Mouse (Mus musculus) kidney, embryonic 15.5 days (tissue): Measurements from ENCODE around the gene Cytl1. TPM values are rescaled to one million over a fixed set of nuclear protein-coding genes. Genes with fewer than 3 reads are reported as not detected.

ENCODE experiments used
- ATAC-seq: fragments of 200-750 bp; cut with Nextera tagmentation; replicated peaks from 2 replicates; pipeline ENCODE4 v1.8.0; 2017; ENCODE audit warnings: moderate TSS enrichment; ENCODE audit not compliant: low FRiP score
- H3K27ac ChIP-seq: fragments of 300-500 bp; sonication (generic); 2 replicates; pipeline ENCODE4 v1.5.1; 2015; ENCODE audit warnings: mild to moderate bottlenecking, inconsistent platforms
- H3K27me3 ChIP-seq: fragments of 300-500 bp; sonication (generic); 2 replicates; pipeline ENCODE4 v1.6.1; 2015; ENCODE audit warnings: inconsistent platforms
- H3K36me3 ChIP-seq: fragments of 300-500 bp; sonication (generic); 2 replicates; pipeline ENCODE4 v1.6.1; 2015; ENCODE audit warnings: inconsistent platforms
- H3K4me1 ChIP-seq: fragments of 300-500 bp; sonication (generic); 2 replicates; pipeline ENCODE4 v1.6.1; 2015; ENCODE audit warnings: inconsistent platforms
- H3K4me2 ChIP-seq: fragments of 300-500 bp; sonication (generic); 2 replicates; pipeline ENCODE4 v1.6.1; 2015; ENCODE audit warnings: moderate library complexity, mild to moderate bottlenecking, inconsistent platforms
- H3K4me3 ChIP-seq: fragments of 300-500 bp; sonication (generic); replicated peaks from 2 replicates; pipeline ENCODE4 v1.5.1; 2015; ENCODE audit warnings: mild to moderate bottlenecking, inconsistent platforms
- H3K9ac ChIP-seq: fragments of 300-500 bp; sonication (generic); 2 replicates; pipeline ENCODE4 v1.6.1; 2015; ENCODE audit warnings: mild to moderate bottlenecking, inconsistent platforms
- H3K9me3 ChIP-seq: fragments of 300-500 bp; sonication (generic); replicated peaks from 2 replicates; pipeline ENCODE4 v1.6.1; 2016; ENCODE audit warnings: inconsistent platforms
- WGBS: fragments of 180-500 bp; shearing (Covaris S2); methylation state at CpG from one replicate; pipeline ENCODE4 v1.1.7; 2015; ENCODE audit warnings: mixed read lengths; 5-methylcytosine and 5-hydroxymethylcytosine counted together
- polyA plus RNA-seq: library from polyadenylated mRNA; unstranded; fragments of >200 nt; fragmentation: Nextera tagmentation; extraction: Ambion mirVana; gene quantifications from 2 replicates; pipeline ENCODE4 v1.2.1, GENCODE M21; 2015

Cytl1 gene
- polyA plus RNA-seq, 1 experiment from 2014 or later = 0.43 TPM

DNA sequence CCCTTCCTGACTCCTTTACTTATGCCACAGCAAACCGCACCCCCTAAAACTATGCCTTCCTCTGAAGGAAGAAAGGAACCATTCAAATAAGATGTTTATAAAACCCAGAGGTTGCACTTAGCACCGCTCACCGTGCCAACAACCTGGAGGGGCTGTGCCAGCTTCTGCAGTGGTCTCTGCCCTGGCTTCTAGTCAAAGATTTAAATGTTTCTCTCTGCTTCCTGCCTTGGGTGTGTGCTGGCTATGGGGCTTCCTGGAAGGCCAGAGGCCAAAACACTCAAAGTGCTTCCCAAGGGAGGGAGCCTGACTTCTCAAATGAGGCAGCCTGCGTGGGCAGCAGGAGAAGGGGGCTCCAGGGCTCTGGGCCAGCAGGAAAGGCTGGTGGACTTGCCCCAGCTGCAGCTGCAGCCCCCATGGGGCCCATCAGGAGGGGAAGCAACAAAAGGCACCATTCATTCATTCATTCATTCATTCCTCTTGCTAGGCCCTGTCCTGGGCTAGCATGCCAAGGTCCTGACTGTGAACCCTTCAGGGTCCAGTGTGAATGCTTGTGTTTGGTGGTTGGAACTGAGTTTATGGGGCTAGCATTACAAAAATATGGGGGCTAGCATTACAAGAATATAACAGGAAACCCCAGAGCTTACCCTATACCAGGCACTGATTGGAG is 10.0 kb upstream of the Cytl1 start:
- no peak for ATAC-seq
- no peaks in the 10 kb centered on the region for H3K9me3 ChIP-seq
- WGBS = 69% methylated on average over 4 of the region's 4 CpGs

GRCm38 (mm10) chr5:37730781-37731180 is 4.5 kb upstream of the Cytl1 start:
- Histone ChIP-seq H3K9ac (no peak overlapping the region), H3K27ac (no peak overlapping the region), H3K36me3 (no peaks in the 10 kb centered on the region), H3K4me2 (no peak overlapping the region), H3K4me1 (peaks cover 3% of the 10 kb centered on the region; the same call in 1 of the 2 replicates), H3K9me3 (no peaks in the 10 kb centered on the region), H3K4me3 (no peak overlapping the region), H3K27me3 (no peaks in the 10 kb centered on the region)
- ATAC-seq = no peak
- WGBS = 79% methylated on average over 2 of the region's 2 CpGs

More for the DNA sequence above, 10.0 kb upstream of the Cytl1 start:
- Histone ChIP-seq H3K27ac (no peak overlapping the region), H3K27me3 (peaks cover 4% of the 10 kb centered on the region; the same call in 1 of the 2 replicates), H3K36me3 (no peaks in the 10 kb centered on the region), H3K9ac (no peak overlapping the region), H3K4me1 (0 out of 2 replicates have a peak, but pooled peaks cover 6% of the 10 kb centered on the region), H3K4me2 (no peak overlapping the region), H3K4me3 (no peak overlapping the region)

DNA sequence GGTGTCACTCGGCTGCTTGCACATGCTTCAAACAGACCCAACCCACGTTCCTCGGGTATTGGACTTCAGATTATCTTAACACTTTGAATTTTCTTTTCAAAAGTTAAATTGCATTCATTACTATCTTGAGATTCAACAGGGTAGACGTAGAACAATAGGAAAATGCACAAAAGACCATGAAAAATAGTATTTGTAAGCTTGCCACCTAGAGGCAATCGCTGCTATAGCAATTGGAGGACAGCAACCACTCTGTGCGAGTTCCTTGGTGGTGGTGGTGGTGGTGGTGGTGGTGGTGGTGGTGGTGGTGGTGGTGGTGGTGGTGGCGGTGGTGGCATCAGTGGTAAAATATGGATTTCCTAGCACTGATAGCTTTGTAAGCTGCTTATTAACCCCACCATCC is 894 bp downstream of the Cytl1 start:
- no peaks in the 10 kb centered on the region for H3K36me3 ChIP-seq
- H3K9ac ChIP-seq = no peak overlapping the region
- H3K27me3 ChIP-seq = no peaks in the 10 kb centered on the region
- no peak overlapping the region for H3K4me2 ChIP-seq
- H3K9me3 ChIP-seq = no peaks in the 10 kb centered on the region
- H3K27ac ChIP-seq = no peak overlapping the region
- peaks cover 3% of the 10 kb centered on the region; the same call in 1 of the 2 replicates for H3K4me1 ChIP-seq
- no peak for ATAC-seq
- H3K4me3 ChIP-seq = no peak overlapping the region
- 59% methylated on average over 7 of the region's 7 CpGs for WGBS

DNA sequence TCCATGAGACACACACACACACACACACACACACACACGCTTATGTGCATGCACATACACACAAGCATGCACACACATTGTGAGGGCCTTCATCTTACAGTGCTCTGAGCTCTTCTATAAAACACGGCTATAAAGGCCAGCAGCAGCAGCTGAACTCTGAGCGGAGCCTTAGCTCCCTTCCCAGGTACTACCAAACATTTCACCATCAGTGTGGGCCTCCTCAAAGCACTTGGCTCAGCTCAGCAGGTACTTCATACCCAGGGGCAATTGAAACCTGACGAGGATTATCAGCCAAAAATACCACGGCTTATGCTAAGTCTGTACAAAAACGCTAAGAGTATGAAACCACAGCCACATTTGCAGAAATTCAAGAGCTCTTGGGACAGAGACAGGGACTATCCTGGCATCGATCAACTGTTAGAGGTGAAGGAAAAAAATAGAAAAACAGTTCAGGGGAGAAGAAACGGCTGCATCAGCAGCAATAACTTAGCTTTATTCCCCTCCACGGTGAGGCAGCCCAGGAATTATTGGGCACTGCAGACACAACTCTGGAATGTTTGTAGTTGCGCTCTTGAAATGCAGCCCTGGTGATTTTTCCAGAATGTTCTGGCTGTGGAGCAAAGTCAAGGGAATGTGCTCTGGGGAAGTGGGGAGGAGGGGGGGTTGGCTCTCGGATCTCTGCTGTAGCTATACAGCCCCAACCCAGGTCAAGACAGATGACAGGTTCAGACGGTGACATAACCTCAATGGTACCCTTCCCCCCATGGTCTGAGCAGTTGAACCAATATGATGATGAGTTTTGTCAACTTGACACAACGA is 8.8 kb downstream of the Cytl1 start:
- WGBS = 75% methylated on average over 13 of the region's 13 CpGs
- H3K27ac ChIP-seq = no peak overlapping the region
- H3K4me3 ChIP-seq = no peak overlapping the region
- H3K4me1 ChIP-seq = no peaks in the 10 kb centered on the region
- no peak overlapping the region for H3K4me2 ChIP-seq
- no peak for ATAC-seq
- no peaks in the 10 kb centered on the region for H3K9me3 ChIP-seq
- no peaks in the 10 kb centered on the region for H3K27me3 ChIP-seq
- no peaks in the 10 kb centered on the region for H3K36me3 ChIP-seq
- no peak overlapping the region for H3K9ac ChIP-seq

DNA sequence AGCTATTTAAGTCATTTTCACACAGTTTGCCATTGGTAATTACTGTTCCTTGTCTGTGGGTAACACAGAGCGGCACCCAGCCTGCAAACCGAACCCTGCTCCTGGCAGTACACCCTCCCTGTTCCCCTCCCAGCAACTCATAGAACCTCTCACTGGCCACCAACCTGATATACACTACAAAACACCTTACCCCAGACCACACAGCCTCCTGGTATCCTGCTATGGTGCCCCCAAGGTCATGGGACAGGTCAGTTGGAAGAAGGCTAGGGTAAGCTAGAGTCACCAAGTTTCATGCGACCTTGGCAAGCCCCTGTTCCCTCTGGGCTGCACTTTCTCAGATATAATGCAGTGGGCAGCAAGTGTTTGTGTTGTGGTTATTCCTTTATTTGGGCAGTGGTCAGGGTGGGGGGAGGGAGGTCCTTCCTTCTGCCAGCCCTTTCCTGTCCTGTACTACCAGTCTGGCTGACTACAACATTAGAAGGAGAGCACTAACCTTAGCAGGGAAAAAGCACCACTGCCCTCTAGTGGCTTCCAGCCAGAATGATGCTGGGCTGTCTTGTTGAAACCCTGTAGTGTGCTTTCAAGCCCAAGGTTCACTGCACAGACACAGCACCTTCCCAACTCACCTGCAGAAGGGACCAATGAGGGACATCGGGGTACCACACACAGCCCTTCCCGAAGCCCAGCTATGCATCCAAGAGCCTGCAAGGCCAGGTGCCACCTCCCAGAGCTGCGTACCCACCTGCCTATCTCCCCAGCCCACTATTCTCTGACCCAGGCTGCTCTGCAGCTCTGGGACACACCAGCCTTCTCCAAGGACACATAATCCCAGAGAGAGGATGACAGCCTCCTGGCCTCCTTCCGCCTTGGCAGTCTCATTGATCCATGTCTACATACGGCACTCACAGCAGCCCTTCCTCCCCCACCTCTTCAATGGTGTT is 17.0 kb downstream of the Cytl1 start:
- no peaks in the 10 kb centered on the region for H3K9me3 ChIP-seq
- no peaks in the 10 kb centered on the region for H3K4me1 ChIP-seq
- WGBS = 60% methylated on average over 8 of the region's 8 CpGs
- no peak overlapping the region for H3K4me2 ChIP-seq
- no peak overlapping the region for H3K9ac ChIP-seq
- H3K27ac ChIP-seq = no peak overlapping the region
- 0 out of 2 replicates have a peak, but pooled peaks have one; percentile 58 for ATAC-seq
- no peak overlapping the region for H3K4me3 ChIP-seq
- H3K27me3 ChIP-seq = 0 out of 2 replicates have a peak, but pooled peaks cover 3% of the 10 kb centered on the region
- no peaks in the 10 kb centered on the region for H3K36me3 ChIP-seq

GRCm38 (mm10) chr5:37753366-37753765 is 18.0 kb downstream of the Cytl1 start:
- Histone ChIP-seq H3K27ac (no peak overlapping the region), H3K36me3 (no peaks in the 10 kb centered on the region), H3K4me3 (no peak overlapping the region), H3K4me2 (no peak overlapping the region), H3K9ac (no peak overlapping the region), H3K27me3 (0 out of 2 replicates have a peak, but pooled peaks cover 3% of the 10 kb centered on the region), H3K9me3 (no peaks in the 10 kb centered on the region), H3K4me1 (no peaks in the 10 kb centered on the region)
- no peak for ATAC-seq
- WGBS = 66% methylated on average over 7 of the region's 7 CpGs

DNA sequence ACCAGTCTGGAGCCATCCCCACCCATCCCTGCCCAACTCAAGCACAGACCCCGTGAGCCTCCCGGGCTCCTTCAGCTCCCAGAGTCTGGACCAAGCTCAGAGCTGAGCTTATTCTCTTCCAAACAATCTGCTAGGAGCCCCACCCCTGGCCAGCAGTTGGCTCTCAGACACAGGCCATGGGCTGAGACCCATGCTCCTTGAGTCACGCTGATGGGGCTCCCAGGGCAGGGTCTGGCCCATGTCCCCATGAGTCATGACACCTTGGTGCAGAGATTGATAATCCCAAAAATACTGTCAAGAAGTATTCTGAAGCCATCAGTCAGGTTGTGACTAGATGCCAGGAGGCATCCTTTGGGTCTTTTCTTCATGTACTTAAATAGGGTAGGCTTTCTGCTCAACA is 26.7 kb downstream of the Cytl1 start:
- no peak for ATAC-seq
- no peaks in the 10 kb centered on the region for H3K9me3 ChIP-seq
- H3K4me3 ChIP-seq = no peak overlapping the region
- H3K27ac ChIP-seq = no peak overlapping the region
- no peak overlapping the region for H3K4me2 ChIP-seq
- no peak overlapping the region for H3K9ac ChIP-seq
- 0 out of 2 replicates have a peak, but pooled peaks cover 8% of the 10 kb centered on the region for H3K27me3 ChIP-seq
- H3K36me3 ChIP-seq = no peaks in the 10 kb centered on the region
- WGBS = 91% methylated on average over 3 of the region's 3 CpGs
- peaks cover 15% of the 10 kb centered on the region for H3K4me1 ChIP-seq

GRCm38 (mm10) chr5:37765851-37766250 is 30.5 kb downstream of the Cytl1 start:
- 35% methylated on average over 8 of the region's 8 CpGs for WGBS
- Histone ChIP-seq H3K27ac (no peak overlapping the region), H3K9me3 (no peaks in the 10 kb centered on the region)

GRCm38 (mm10) chr5:37767231-37767630 is 31.9 kb downstream of the Cytl1 start:
- H3K36me3 ChIP-seq = no peaks in the 10 kb centered on the region
- H3K27ac ChIP-seq = no peak overlapping the region
- ATAC-seq = no peak
- peaks cover 21% of the 10 kb centered on the region for H3K4me1 ChIP-seq
- H3K27me3 ChIP-seq = peaks cover 17% of the 10 kb centered on the region
- no peaks in the 10 kb centered on the region for H3K9me3 ChIP-seq
- no peak overlapping the region for H3K4me2 ChIP-seq
- WGBS = 37% methylated on average over 5 of the region's 5 CpGs
- no peak overlapping the region for H3K4me3 ChIP-seq
- no peak overlapping the region for H3K9ac ChIP-seq

More at GRCm38 (mm10) chr5:37765851-37766250, 30.5 kb downstream of the Cytl1 start:
- Histone ChIP-seq H3K4me2 (no peak overlapping the region), H3K4me1 (peaks cover 21% of the 10 kb centered on the region), H3K4me3 (no peak overlapping the region), H3K27me3 (peaks cover 20% of the 10 kb centered on the region), H3K9ac (no peak overlapping the region), H3K36me3 (no peaks in the 10 kb centered on the region)
- no peak for ATAC-seq

- no peaks in the 10 kb centered on the region for H3K36me3 ChIP-seq
- no peak overlapping the region for H3K9ac ChIP-seq
- peaks cover 17% of the 10 kb centered on the region for H3K27me3 ChIP-seq
- no peak overlapping the region for H3K27ac ChIP-seq
- H3K4me3 ChIP-seq = no peak overlapping the region
- no peak for ATAC-seq
- no peak overlapping the region for H3K4me2 ChIP-seq
- 16% methylated on average over 5 of the region's 5 CpGs for WGBS
- H3K4me1 ChIP-seq = peaks cover 21% of the 10 kb centered on the region
- H3K9me3 ChIP-seq = no peaks in the 10 kb centered on the region
Measured at GRCm38 (mm10) chr5:37769031-37769430, 33.7 kb downstream of the Cytl1 start.

GRCm38 (mm10) chr5:37770870-37771269 is 35.6 kb downstream of the Cytl1 start:
- ATAC-seq = no peak
- no peak overlapping the region for H3K9ac ChIP-seq
- H3K36me3 ChIP-seq = no peaks in the 10 kb centered on the region
- H3K4me2 ChIP-seq = no peak overlapping the region
- no peaks in the 10 kb centered on the region for H3K9me3 ChIP-seq
- WGBS = 82% methylated on average over 6 of the region's 6 CpGs
- H3K4me3 ChIP-seq = no peak overlapping the region
- H3K4me1 ChIP-seq = peaks cover 15% of the 10 kb centered on the region
- no peak overlapping the region for H3K27ac ChIP-seq
- peaks cover 13% of the 10 kb centered on the region for H3K27me3 ChIP-seq
